Mouse (Mus musculus) forebrain, embryonic 10.5 days (tissue): ENCODE results near the gene Jazf1. TPM values are rescaled to one million over a fixed set of nuclear protein-coding genes. Genes with fewer than 3 reads are reported as not detected.

Source experiments
- DNase-seq: peaks from one replicate; pipeline ENCODE4 v3.0.0-alpha.2; 2017; ENCODE audit warnings: low spot score; ENCODE audit errors: extremely low spot score
- H3K27ac ChIP-seq: fragments of 300-500 bp; sonication (generic); 2 replicates; pipeline ENCODE4 v1.5.1; 2016; ENCODE audit warnings: mild to moderate bottlenecking
- H3K27me3 ChIP-seq: fragments of 300-500 bp; sonication (generic); 2 replicates; pipeline ENCODE4 v1.6.1; 2016; ENCODE audit warnings: mild to moderate bottlenecking; ENCODE audit not compliant: poor library complexity, severe bottlenecking
- H3K36me3 ChIP-seq: fragments of 300-500 bp; sonication (generic); replicated peaks from 2 replicates; pipeline ENCODE4 v1.6.1; 2016; ENCODE audit warnings: mild to moderate bottlenecking, moderate library complexity
- H3K4me1 ChIP-seq: fragments of 300-500 bp; sonication (generic); 2 replicates; pipeline ENCODE4 v1.6.1; 2016
- H3K4me3 ChIP-seq: fragments of 300-500 bp; sonication (generic); 2 replicates; pipeline ENCODE4 v1.5.1; 2016; ENCODE audit warnings: mild to moderate bottlenecking, moderate library complexity
- H3K9me3 ChIP-seq: fragments of 300-500 bp; sonication (generic); 2 replicates; pipeline ENCODE4 v1.6.1; 2016; ENCODE audit warnings: mild to moderate bottlenecking, moderate library complexity
- WGBS: fragments of 180-500 bp; shearing (Covaris S2); methylation state at CpG from one replicate; pipeline ENCODE4 v1.1.7; 2016; 5-methylcytosine and 5-hydroxymethylcytosine counted together
- polyA plus RNA-seq: library from polyadenylated mRNA; unstranded; fragments of >200 nt; fragmentation: Nextera tagmentation; extraction: Ambion mirVana; gene quantifications from 2 replicates; pipeline ENCODE4 v1.2.1, GENCODE M21; 2016

The Jazf1 gene
- polyA plus RNA-seq, 1 experiment from 2014 or later: 1.9 TPM

DNA sequence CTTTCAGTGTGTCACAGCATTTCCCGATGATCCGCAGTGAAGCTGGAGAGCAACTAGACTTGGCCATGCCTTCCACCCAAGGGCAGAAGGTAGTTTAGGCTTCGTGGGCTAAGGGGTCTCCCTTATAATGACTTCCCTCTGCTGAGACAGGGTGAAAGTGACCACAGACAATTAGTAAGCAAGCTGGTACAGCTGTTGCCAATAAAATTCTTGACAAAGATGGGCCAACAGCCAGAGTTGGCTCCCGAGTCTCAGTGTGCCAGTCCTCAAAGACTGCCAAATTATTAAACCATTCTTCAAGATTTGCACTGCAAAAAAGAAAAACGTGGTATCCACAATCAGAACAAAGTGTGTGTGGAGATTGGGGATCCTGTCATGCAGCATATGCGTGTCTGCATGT lies 220.2 kb downstream of the Jazf1 start:
- Histone ChIP-seq H3K36me3 (no peaks in the 10 kb centered on the region), H3K9me3 (no peaks in the 10 kb centered on the region), H3K27ac (no peak overlapping the region), H3K27me3 (peaks cover 25% of the 10 kb centered on the region; the same call in 1 of the 2 replicates), H3K4me3 (no peak overlapping the region), H3K4me1 (peaks cover 26% of the 10 kb centered on the region)
- 83% methylated on average over 6 of the region's 6 CpGs for WGBS
- no peak for DNase-seq

DNA sequence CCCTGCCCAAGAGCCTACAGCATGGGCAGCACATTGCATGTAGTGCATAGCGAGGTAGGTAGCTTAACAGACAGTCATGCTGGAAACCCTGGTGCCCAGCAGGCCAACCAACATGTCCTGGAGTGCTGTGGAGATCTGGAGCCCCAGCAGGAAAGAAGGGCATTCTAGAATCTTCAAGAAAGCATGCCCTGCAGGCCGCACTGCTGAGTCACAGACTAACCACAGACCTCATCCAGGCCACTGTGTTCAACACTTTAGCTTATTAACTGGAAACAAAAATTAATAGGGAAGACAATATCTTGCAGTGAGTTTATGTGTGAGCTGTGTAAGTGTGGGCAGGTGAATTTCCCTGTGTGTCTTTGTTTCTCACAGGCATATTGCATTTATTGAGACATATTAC lies 222.1 kb downstream of the Jazf1 start:
- no peaks in the 10 kb centered on the region for H3K36me3 ChIP-seq
- DNase-seq: no peak
- WGBS: 89% methylated on average over 2 of the region's 2 CpGs
- no peak overlapping the region for H3K4me3 ChIP-seq
- H3K27me3 ChIP-seq: peaks cover 34% of the 10 kb centered on the region
- H3K9me3 ChIP-seq: no peaks in the 10 kb centered on the region
- H3K27ac ChIP-seq: no peak overlapping the region
- peaks cover 9% of the 10 kb centered on the region for H3K4me1 ChIP-seq

DNA sequence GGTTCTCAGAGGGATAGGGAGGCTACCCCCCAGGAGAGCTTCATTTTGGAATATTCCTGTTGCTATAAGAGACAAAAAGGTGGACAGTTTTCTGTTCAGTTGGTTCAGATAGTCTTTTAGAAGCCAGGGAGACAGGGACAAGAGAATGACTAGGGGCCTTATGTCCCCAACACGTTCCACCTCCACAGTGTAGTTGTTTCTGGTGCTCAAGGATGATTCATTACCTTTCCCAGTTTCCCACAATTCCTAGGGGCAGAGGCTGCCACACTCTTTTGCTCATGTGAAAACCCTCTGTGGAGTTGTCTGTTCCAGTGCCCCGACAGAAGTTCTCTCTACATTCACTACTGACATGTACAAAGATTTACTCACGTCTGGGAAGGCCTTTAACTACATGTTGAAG lies 223.7 kb downstream of the Jazf1 start:
- no peak overlapping the region for H3K4me3 ChIP-seq
- 91% methylated on average over 3 of the region's 3 CpGs for WGBS
- DNase-seq: no peak

DNA sequence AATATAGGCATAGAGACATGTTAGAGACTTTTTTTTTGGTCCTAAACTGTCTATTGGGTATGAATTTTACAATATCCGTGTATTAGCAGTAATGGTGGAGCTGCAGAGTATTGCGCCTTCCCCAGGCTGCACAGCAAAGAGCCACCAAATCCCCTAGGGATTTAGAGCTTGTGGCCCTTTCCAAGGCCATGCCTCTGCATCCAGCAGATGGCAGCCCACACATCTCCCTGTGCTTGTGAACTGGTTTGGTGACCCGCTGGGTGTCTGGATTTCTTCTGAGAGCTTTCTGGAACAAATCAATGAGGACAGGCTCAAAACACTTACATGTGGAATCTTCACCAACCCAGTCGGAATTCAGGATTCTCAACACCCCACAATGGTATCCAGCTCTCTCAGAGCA lies 225.4 kb downstream of the Jazf1 start:
- 62% methylated on average over 4 of the region's 4 CpGs for WGBS
- no peak for DNase-seq
- H3K4me3 ChIP-seq: no peak overlapping the region
- no peak overlapping the region for H3K27ac ChIP-seq
- no peaks in the 10 kb centered on the region for H3K36me3 ChIP-seq
- no peaks in the 10 kb centered on the region for H3K9me3 ChIP-seq
- H3K27me3 ChIP-seq: peaks cover 59% of the 10 kb centered on the region
- H3K4me1 ChIP-seq: peaks cover 34% of the 10 kb centered on the region

More for the DNA sequence above, 223.7 kb downstream of the Jazf1 start:
- no peaks in the 10 kb centered on the region for H3K9me3 ChIP-seq
- H3K36me3 ChIP-seq: no peaks in the 10 kb centered on the region
- peaks cover 17% of the 10 kb centered on the region for H3K4me1 ChIP-seq
- H3K27ac ChIP-seq: no peak overlapping the region
- peaks cover 49% of the 10 kb centered on the region for H3K27me3 ChIP-seq

DNA sequence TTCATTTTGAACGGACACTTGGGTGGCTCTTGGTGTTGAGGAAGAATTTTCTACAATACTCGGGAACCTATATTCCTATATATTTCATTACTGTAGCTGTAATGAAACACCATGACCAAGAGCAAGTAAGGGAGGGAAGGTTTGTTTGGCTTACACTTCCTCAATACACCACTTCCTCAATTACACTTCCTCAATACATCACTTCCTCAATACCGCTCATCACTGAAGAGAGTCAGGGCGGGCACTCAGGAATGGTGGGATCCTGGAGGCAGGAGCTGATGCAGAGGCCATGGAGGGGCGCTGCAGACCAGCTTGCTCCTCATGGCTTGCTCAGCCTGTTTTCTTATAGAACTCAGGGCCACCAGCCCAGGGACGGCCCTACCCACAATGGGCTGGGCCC lies 225.8 kb downstream of the Jazf1 start:
- peaks cover 38% of the 10 kb centered on the region for H3K4me1 ChIP-seq
- no peaks in the 10 kb centered on the region for H3K9me3 ChIP-seq
- no peak for DNase-seq
- no peak overlapping the region for H3K27ac ChIP-seq
- 82% methylated on average over 6 of the region's 6 CpGs for WGBS
- H3K36me3 ChIP-seq: no peaks in the 10 kb centered on the region
- no peak overlapping the region for H3K4me3 ChIP-seq
- H3K27me3 ChIP-seq: peaks cover 59% of the 10 kb centered on the region

DNA sequence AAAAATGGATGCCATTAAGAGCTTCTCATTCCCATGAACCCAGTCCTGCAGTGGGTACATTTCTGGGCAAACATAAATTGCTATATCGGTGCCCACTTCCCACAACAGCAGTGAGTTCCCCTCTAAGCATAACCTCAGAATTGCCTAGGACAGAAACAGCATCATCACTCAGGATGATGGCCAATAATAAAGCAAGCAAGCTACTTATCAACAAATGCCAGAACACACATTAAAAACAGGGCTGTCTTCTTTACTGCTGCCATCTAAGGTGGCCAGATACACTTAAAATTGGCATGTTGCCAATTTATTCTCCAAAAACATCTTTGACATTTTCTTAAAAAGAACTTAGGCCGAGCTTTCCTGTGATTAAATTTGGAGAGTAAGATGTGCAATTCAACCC lies 226.8 kb downstream of the Jazf1 start:
- no peaks in the 10 kb centered on the region for H3K36me3 ChIP-seq
- H3K4me1 ChIP-seq: peaks cover 46% of the 10 kb centered on the region
- H3K27me3 ChIP-seq: peaks cover 69% of the 10 kb centered on the region
- H3K9me3 ChIP-seq: no peaks in the 10 kb centered on the region
- no peak overlapping the region for H3K4me3 ChIP-seq
- no peak for DNase-seq
- H3K27ac ChIP-seq: no peak overlapping the region
- 91% methylated on average over 2 of the region's 2 CpGs for WGBS

DNA sequence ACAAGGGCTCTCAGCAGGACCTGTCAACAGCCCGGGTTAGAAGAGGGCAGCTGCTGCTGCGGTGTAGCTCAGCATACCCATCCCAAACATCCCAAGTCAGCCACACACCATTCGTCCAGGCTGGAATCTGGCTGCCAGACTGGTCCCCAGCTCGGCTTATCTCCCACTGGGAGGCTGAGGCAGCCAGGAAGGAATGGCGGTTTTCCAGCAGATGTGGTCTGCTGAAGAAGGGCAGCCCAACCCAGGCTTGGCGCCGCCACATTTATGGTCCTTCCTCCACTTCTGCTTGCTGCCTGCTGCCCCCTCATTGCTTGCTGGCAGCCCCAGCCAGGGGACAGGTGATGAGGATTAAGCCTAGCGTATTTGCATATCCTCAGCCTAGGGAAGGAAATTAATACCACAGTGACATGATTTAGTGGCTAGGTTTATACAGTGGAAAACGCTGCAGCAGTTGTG lies 227.8 kb downstream of the Jazf1 start:
- DNase-seq: no peak
- Histone ChIP-seq H3K9me3 (no peaks in the 10 kb centered on the region), H3K27ac (peak overlapping the region; percentile 40; the same call in 1 of the 2 replicates), H3K4me3 (no peak overlapping the region), H3K4me1 (peaks cover 48% of the 10 kb centered on the region), H3K27me3 (peaks cover 73% of the 10 kb centered on the region), H3K36me3 (no peaks in the 10 kb centered on the region)
- WGBS: 33% methylated on average over 9 of the region's 9 CpGs

DNA sequence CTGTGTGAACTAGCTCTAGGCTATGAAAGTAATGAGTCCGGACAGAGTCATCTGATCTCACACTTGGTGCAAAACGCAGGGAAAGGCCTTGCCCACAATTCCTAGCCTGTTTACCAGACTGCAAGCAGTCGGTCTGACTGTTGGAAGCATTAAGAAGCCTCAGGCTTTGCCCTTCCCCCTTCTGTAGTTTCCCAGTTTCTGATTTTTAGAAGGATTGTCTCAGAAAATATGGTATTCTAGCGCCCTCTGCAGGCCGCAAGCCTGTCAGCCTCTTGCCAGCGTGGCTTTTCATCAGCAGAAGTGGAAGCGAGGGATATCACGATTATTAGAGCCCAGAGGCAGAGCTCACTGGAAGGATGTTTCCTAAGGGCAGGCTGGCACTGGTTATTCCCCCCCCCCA lies 229.7 kb downstream of the Jazf1 start:
- peaks cover 48% of the 10 kb centered on the region for H3K4me1 ChIP-seq
- no peak overlapping the region for H3K4me3 ChIP-seq
- 4% methylated on average over 8 of the region's 8 CpGs for WGBS
- peak; percentile 84 for DNase-seq
- H3K27me3 ChIP-seq: peaks cover 62% of the 10 kb centered on the region
- H3K27ac ChIP-seq: peak overlapping the region; percentile 44; the same call in 1 of the 2 replicates
- H3K9me3 ChIP-seq: no peaks in the 10 kb centered on the region
- no peaks in the 10 kb centered on the region for H3K36me3 ChIP-seq

DNA sequence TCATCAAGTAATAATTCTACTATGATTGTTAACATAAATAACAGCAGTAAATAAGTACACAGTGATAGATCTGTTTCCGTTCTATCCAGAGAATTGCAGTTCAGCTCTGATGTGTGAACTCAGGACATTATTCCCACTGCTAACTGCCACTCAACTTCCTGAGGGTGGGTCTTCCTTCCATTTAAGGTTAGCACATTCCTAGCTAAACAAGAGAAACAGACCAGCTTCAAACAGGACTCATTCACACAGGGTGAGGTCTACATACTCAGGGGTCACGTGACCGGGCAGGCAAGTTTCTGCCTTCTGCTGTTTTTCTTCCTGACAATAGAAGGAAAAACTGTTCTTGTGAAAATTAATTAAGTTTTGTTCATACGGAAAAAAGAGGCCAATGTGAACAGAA lies 230.6 kb downstream of the Jazf1 start:
- Histone ChIP-seq H3K27me3 (peaks cover 64% of the 10 kb centered on the region), H3K36me3 (no peaks in the 10 kb centered on the region)
- 65% methylated on average over 4 of the region's 4 CpGs for WGBS

DNA sequence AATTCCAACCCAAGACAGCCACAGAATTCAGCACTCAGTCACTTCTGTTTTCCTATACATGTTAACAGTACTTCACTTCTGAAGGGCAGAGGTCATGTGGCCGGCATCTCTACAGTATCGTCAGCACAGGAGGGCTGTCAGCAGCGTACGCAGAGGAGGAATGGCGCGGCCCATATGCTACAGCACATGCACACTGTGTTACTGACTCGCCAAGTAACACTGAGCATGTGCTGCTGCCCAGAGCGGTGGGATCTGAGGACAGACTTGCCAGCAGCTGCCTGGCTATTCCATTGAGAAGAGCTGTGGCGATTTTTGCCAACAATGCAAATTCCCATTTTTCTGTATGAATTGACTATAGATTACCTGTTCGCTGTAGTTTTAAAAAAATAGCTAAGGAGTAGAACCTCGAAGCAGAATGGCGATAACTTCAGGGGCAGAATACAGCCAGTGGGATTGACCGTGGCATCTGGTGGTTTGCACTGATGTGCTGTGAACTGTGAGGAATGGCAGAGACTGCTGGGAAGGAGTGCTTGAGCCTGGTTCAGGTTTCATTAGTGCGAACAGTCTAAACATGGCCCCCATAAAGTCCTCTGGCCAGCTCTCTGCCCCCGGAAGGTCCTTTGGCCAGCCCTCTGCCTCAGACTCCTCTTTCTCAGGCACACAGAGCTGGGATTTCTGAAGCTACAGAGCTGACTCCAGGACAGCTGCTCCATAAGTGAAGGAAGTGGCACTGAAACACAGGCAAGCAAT lies 232.1 kb downstream of the Jazf1 start:
- no peaks in the 10 kb centered on the region for H3K9me3 ChIP-seq
- no peaks in the 10 kb centered on the region for H3K36me3 ChIP-seq
- 91% methylated on average over 15 of the region's 15 CpGs for WGBS
- H3K4me1 ChIP-seq: peaks cover 46% of the 10 kb centered on the region
- no peak overlapping the region for H3K4me3 ChIP-seq
- no peak overlapping the region for H3K27ac ChIP-seq
- no peak for DNase-seq
- H3K27me3 ChIP-seq: peaks cover 68% of the 10 kb centered on the region

More for the DNA sequence above, 230.6 kb downstream of the Jazf1 start:
- Histone ChIP-seq H3K9me3 (no peaks in the 10 kb centered on the region), H3K27ac (no peak overlapping the region), H3K4me1 (peaks cover 48% of the 10 kb centered on the region), H3K4me3 (no peak overlapping the region)
- DNase-seq: no peak

DNA sequence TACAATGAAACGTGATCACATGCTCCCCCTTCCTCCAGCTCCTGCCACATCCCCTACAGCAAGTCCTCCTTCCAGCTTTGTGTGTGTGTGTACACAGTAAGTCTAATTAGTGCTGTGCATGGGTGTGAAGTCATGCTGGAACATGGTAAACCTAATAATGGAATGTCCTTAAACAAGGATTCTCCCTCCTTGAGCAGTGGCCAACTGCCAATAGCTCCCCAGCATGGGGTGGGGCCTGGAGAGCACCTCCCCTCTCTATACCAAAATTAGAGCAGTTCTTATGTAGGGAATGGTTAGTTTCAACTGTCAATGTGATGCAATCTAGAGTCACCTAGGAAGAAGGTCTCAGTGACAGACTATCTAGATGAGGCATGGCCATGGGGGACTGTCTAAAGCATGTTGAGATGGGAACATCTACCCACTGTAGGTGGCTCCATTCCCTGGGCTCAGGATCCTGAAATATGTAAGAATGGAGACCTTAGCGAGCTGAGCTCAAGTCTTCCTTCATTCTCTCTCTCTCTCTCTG lies 240.6 kb downstream of the Jazf1 start:
- Histone ChIP-seq H3K9me3 (no peaks in the 10 kb centered on the region), H3K27me3 (peaks cover 81% of the 10 kb centered on the region), H3K4me1 (peaks cover 63% of the 10 kb centered on the region), H3K4me3 (no peak overlapping the region), H3K27ac (no peak overlapping the region), H3K36me3 (no peaks in the 10 kb centered on the region)
- no peak for DNase-seq
- WGBS: 87% methylated on average over 2 of the region's 2 CpGs

DNA sequence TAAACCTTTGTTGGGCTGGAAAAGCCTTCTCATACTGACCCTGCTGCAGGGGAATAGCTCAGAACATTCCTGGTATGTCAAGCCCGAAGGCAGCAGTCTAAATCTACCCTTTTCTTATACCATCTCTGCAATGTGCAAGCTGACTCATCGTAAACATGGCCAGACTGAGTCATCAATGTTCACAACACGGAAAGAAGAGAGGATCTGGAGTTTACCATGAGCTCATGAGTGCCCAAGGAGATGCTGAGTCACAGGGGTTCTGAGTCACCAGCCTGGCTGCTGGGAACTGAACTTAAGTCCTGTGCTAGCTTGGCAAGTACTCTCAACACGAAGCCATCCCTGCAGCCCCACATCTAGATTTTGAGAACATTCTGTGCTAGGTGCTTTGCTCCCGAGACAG lies 242.9 kb downstream of the Jazf1 start:
- peaks cover 77% of the 10 kb centered on the region for H3K4me1 ChIP-seq
- no peaks in the 10 kb centered on the region for H3K9me3 ChIP-seq
- no peak overlapping the region for H3K4me3 ChIP-seq
- WGBS: 87% methylated on average over 5 of the region's 5 CpGs
- H3K27ac ChIP-seq: no peak overlapping the region
- peaks cover 84% of the 10 kb centered on the region for H3K27me3 ChIP-seq
- H3K36me3 ChIP-seq: no peaks in the 10 kb centered on the region
- no peak for DNase-seq

DNA sequence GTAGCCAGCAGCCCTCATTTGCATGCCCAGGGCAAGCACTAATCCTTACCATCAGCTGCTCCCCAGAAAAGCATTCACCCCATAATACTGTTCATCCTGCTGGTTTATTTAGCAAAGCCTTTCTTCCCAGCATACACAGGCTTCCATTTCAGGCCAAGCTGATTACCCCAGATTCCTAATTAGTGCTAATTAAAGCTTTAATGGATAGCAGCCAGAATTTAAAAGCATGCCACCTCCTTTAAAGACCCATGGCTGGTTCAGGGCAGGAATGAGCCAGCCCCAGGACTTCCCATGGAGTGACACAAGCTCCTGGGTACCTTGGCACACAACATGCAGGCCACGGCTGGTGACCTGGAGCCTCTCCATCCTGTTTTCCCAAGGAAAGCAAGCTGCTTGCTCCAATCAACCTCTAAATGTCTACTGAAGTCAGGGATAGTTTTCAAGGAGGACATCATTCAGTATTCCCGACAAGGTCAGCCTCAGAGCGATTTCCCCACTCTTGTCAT lies 243.4 kb downstream of the Jazf1 start:
- Histone ChIP-seq H3K4me3 (no peak overlapping the region), H3K27ac (no peak overlapping the region), H3K4me1 (peaks cover 77% of the 10 kb centered on the region), H3K36me3 (no peaks in the 10 kb centered on the region), H3K9me3 (no peaks in the 10 kb centered on the region), H3K27me3 (peaks cover 83% of the 10 kb centered on the region)
- DNase-seq: no peak
- 64% methylated on average over 3 of the region's 3 CpGs for WGBS
